Mouse (Mus musculus) c-Kit-negative CD71-positive TER-119-positive erythroid progenitor cells, embryonic 14.5 days (primary cell): ENCODE results near the gene Qrich2.

ENCODE experiments used
- DNase-seq: peaks from one replicate; pipeline ENCODE4 v3.0.0-alpha.2; 2013; ENCODE audit warnings: low read depth, low spot score

Qrich2 gene

GRCm38 (mm10) chr11:116445596-116446307 is 20.3 kb downstream of the Qrich2 start:
- DNase-seq, result peak; percentile 80

GRCm38 (mm10) chr11:116443935-116444334 is 22.1 kb downstream of the Qrich2 start:
- no peak for DNase-seq

- no peak for DNase-seq
These were observed 22.7 kb downstream of the Qrich2 start for GRCm38 (mm10) chr11:116443311-116443710.

DNA sequence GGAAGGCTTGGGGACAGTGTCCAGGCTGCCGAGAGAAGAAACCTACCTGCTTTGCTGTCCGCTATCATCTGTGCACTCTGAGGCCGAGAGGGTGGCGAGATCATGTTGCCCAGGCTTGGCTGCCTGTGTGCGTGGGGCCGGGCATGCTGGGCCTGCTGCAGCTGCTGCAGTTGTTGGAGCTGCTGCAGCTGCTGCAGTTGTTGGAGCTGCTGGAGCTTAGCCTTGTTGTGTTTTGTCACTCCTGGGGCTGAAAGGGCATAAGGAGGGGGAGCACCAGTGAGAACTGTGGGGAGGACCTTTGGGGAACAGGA is 23.2 kb downstream of the Qrich2 start:
- DNase-seq, result no peak

DNA sequence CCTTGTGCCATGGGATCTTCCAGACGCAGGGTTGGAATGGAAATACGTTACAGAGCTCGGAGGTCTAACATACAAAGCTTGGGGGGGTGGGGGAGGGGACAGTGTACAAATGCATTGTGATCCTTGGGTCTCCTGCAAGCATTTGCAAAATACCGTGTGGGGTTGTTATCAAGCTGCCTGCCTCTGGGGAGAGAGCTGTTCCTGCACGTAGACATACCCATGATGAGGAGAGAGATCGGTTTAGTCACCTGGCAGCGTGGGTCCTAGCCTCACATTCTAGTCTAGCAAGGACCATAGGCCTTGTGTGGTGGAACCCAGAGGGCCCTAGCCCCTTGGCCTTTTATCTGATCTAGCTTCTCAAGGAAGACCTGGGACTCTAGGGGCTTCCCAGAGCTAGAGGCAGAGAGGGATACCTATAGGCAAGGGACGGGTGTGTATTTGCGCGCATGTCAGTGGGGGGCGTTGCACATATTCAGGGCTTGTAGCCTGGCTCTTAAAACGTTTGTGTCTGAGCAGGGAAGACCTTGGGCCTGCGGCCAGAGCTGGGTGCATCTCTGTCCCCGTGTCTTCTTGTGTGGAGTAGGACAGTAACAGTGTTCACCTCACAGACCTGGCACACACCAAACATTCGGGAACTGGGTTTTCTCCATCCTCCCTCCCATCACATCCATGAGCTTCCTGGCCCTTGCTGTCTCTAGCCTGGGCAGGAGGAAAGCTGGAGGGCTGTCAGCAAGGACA is 23.7 kb downstream of the Qrich2 start:
- no peak for DNase-seq

DNA sequence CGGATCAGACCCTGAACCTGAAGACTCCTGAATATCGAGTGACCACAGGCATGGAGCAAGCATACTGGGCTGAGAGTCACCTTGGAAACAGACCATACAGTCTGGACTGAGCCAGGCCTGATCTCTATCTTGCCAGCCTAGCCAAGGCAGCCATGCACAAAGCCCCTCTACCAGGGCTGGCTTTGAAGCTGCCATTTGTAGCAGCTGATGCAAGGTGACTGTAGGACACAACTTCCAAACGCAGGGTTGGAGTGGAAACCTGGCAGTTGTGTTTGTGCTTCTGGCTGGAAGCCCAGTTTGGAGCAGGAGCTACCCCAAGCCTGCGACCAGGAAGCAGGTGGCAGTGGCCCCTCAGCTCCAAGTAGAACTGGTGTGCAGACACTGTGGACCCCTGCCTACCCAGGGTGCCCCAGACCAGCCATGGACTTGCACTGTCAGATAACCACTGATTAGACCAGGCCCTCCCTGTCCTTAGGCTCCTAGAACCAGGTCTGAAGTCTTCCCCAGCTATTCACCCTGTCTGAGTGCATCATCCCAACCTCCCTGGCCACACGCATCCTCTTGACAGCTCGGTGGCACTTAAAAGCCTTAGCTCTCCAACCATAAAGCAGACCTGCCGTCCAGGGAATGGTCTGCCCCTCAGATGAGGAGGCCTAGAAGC is 25.5 kb downstream of the Qrich2 start:
- no peak for DNase-seq

DNA sequence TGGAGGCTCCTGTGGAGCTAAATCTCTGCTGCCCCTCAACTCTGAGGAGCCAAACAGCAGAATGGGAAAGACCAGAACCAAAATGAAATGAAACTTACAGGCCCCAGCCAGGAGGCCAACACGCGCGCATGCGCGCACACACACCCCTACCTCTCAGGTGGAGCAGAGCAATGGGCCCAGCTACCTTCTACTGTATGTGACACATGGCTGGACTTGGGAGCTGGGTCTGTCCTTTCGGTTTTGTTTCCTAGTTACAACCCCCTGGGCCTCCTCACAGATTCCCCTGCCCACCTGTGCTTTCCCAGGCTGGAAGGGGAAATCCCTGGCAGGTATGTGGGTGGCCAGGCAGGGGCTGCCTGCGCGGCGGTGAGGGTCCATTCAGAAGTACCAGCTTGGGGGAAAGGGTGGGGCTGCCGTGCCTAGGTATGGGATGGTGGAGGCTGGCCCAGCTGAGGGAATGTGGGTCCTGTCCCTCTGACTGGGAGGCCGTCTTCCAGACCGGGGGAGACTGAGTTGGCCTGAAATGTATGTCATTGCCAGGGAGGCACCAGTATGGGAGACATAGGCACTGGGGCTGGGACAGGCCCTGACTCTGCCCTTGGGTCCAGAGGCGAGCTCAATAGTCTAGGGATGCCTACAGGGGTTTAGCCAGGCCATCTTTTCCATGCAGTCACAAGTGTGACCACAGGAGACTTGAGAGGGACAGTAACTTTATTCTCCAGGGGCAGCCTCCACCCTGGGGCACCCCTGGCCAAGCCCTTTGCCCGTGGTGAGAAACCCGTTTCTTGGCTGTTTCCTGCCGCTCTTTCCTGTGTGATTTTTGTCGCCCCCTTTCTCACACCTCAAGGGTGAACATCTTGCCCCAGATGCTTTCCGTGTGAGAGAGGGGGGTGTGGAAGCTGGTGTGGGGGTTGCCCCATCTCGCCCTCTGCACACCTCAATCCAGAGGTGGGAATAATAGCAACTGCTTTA is 26.5 kb downstream of the Qrich2 start:
- DNase-seq, result no peak

DNA sequence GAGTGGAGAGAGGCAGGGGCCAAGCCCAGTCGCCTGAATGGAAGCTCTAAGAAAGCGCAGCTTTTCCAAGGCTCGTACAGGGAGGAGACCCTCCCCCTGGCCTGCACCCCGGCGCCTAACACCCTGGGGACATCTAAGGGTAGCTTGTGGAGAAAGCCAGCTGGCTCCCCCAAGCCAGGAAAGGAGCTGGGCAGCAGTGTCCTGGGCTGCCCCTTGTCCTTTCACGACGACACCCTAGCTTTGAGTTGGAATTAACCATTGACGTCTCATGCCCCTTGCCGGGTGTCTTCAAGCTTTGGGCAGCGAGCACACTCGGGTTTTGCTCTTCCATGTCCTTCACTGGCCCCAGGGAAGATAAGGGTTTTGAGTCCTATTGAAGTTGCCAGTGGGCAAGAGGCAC is 28.5 kb downstream of the Qrich2 start:
- DNase-seq, result no peak

GRCm38 (mm10) chr11:116436725-116437331 is 29.2 kb downstream of the Qrich2 start:
- no peak for DNase-seq

DNA sequence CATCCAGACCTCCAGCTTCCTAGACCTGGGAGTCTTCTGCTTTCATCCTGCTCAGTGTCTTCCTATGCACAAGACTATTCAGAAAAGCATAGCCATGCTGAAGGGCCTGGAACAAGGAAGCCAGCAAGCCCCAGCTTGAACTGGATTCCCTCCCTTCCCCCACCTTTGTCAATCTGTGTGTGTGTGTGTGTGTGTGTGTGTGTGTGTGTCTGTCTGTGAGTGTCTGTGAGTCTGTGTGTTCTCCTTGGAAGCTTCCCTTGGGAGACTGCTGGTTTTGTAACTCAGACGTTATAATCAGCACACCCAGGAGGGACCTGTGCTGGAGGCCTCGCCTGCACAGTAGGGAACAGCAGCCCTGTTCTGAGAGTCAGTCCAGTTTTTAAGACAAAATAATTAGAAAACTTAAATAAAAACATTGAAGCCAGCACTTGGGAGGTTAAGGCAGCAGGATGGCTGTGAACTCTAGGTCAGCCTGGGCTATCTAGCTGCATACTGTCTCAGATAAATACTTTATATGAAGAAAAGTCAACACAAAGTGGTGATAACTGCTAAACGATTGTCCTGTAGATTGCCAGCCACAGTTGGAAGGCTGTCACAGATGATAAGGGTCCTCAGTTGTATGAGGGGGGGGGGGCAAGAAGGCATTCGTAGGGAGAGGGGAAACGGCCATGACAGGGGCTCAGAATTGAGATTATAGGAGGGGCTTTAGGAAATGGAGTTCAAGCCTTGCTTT is 29.9 kb downstream of the Qrich2 start:
- DNase-seq, result no peak

GRCm38 (mm10) chr11:116434967-116435752 is 30.9 kb downstream of the Qrich2 start:
- no peak for DNase-seq

GRCm38 (mm10) chr11:116434287-116434966 is 31.6 kb downstream of the Qrich2 start:
- DNase-seq, result peak; percentile 45

- DNase-seq, result peak; percentile 99
These were observed 32.4 kb downstream of the Qrich2 start, which contains the start of gene Ubald2 for GRCm38 (mm10) chr11:116433356-116434286. Gene Ubald2, plus strand, starts transcription at chr11:116434094.

DNA sequence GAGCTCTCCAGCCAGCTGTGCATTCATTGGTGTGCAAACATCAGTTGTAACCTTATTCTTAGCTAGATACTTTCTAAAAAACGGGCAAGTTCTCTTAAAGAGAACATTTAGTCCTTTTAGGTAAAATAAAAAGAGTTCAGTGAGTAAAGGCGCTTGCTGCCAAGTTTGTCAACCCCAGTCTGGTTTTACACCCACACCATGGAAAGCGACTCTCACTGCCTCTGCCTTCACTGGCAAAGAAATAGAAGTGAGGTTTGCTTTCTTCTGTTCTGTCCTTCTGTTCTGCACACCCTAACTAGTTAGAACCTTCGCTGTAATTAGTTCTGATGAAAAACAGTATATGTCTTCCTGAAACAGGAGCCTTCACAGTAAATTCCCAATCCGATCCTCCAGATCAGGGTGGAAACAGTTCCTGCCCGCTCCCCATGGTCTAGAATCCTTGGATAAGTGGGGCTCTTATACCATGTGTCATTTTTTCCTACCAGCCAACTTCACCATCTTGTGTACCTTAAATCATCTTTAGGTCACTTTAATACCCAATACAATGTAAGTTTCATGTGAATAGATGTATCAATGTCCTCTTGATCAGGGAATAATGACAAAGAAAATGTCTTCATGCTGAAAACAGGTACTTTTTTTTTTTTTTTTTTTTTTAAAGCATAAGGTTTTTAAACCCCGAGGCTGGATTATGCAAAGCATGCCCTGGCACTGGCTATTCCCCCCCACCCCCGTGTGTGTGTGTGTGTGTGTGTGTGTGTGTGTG is 33.3 kb downstream of the Qrich2 start:
- no peak for DNase-seq

DNA sequence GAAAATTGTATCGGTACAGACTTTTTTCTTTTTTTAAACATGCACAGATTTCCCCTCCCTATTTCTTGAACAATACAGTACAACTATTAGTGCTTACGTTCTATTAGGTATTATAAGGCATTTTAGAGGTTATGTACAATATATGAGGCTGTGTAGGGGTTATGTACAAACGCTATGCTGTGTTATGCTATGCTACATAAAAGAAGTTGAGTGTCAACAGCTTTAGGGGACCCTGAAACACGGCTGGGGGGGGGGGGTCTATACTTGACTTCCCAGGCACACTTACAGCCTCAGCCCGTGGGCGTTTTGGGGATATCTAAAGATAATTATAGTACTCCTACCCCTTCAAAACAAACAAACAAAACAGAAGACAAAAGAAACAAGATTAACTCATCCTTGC is 33.9 kb downstream of the Qrich2 start:
- no peak for DNase-seq

GRCm38 (mm10) chr11:116431428-116432077 is 34.5 kb downstream of the Qrich2 start:
- DNase-seq, result no peak
